Mouse (Mus musculus) myocyte (in vitro differentiated cells): ENCODE measurements at regions not wholly inside any gene's neighbourhood (a gene's known extent, or its start where the extent isn't known, plus 50 kb on each side); places are given as distances from the start of the nearest gene placed in this dataset.

Experiments
- MAX ChIP-seq: IDR thresholded peaks from one replicate; pipeline ENCODE4 v1.6.1; 2011; ENCODE audit warnings: low read depth, mild to moderate bottlenecking, control low read depth
- MYOD1 ChIP-seq, 3 experiments: IDR thresholded peaks; one replicate each; pipeline ENCODE4 v1.6.1; 2011; ENCODE audit warnings: control low read depth in 2 of 3, low read depth in 2 of 3, mild to moderate bottlenecking in 2 of 3, moderate library complexity in 1 of 3; ENCODE audit not compliant: insufficient read length in 2 of 3, control insufficient read depth in 1 of 3
- MYOG ChIP-seq, 3 experiments: IDR thresholded peaks; one replicate each; pipeline ENCODE4 v1.6.1; 2011; ENCODE audit warnings: control low read depth in 2 of 3, low read depth in 2 of 3, mild to moderate bottlenecking in 2 of 3; ENCODE audit not compliant: insufficient read length in 2 of 3, control insufficient read depth in 1 of 3, insufficient read depth in 1 of 3
- POLR2A ChIP-seq: IDR thresholded peaks from one replicate; pipeline ENCODE4 v1.6.1; 2011; ENCODE audit warnings: low read depth, mild to moderate bottlenecking, control low read depth, moderate library complexity; ENCODE audit not compliant: insufficient read length
- TCF12 ChIP-seq: IDR thresholded peaks from one replicate; pipeline ENCODE4 v1.6.1; 2011; ENCODE audit warnings: mild to moderate bottlenecking, control low read depth; ENCODE audit not compliant: poor library complexity, insufficient read depth, severe bottlenecking
- USF1 ChIP-seq: IDR thresholded peaks from one replicate; pipeline ENCODE4 v1.6.1; 2011; ENCODE audit warnings: low read depth, mild to moderate bottlenecking, control low read depth, moderate library complexity

DNA sequence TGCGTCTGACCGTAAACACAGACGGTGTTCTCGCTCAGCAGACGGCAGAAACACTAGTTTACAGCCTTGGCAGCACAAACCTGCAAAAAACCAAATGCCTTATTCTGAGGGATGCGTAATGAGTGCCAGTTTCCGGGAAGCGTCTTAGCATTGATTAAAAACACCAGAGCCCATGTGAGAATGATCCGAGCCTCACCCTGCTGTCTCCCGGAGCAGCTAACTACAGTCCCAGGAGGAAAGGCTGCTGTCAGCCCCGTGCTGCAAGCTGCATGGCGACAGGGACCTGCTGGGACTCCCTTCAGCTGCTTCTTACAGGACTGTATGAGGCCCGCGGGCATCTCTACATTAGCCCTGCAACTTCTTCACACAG, 189.7 kb downstream of the Med10 start:
- TF ChIP-seq MYOD1 (IDR thresholded peaks at IDR 0.05; ENCODE audit: control insufficient read depth in 1 of 3, insufficient read length in 2 of 3, low read depth in 2 of 3) (no peak), POLR2A (no peak), MAX (no peak), TCF12 (no peak), MYOG (IDR thresholded peaks at IDR 0.05; ENCODE audit: control insufficient read depth in 1 of 3, insufficient read depth in 1 of 3, insufficient read length in 2 of 3, low read depth in 2 of 3) (no peak), USF1 (no peak)
